Mouse (Mus musculus): Measurements from ENCODE around the gene Sass6.

DNA sequence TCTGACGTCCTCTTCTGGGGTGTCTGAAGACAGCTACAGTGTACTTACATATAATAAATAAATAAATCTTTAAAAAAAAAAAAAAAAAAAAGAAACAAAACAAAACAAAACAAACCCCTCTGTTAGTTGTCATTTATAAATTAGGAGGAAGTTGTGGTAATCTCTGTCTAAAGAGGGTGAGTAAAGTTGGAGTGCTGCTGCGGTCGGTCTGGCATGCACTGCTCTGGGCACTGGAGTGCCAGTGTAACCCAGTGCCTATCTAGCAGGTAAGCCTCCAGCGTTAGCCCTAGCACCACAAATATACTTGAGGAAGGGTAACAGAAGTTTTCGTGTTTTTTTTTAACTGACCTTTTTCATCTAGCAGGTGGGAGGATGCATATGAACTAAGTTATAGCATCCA is 6.2 kb downstream of the Sass6 start:
- TF ChIP-seq POLR2A (IDR thresholded peaks at IDR 0.05; ENCODE audit: low read depth, low read length) (no peak), CTCF (IDR thresholded peaks at IDR 0.05; ENCODE audit: borderline replicate concordance, insufficient read depth, low read length) (no peak)
